Mouse (Mus musculus) ES-Bruce4 (cell line): ENCODE data around the gene Thsd7b.

Experiments used
- CTCF ChIP-seq: IDR thresholded peaks from one replicate; pipeline ENCODE4 v1.8.1; 2011; ENCODE audit warnings: low read depth, low read length
- POLR2A ChIP-seq: IDR thresholded peaks from one replicate; pipeline ENCODE4 v1.8.1; 2011; ENCODE audit warnings: low read length; ENCODE audit not compliant: insufficient read depth

DNA sequence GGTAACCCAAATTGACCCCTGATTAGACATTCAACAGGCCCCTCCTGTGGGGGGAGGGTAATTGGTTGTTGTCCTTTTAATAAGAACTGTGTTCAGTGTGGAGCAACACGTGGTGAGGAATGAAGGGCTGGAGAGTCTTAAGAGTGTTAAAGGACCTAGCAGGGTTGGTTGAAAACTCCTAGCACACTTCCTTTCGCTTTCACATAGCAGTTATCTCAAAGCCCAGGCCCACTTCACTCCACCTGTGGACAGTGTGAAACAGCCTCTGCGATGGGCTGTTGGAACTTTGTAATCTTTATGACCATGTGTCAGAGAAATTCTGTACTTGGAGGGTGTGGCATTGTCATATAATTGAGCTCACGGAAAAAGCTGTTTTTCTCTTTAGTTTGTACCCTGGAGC, 683.5 kb downstream of the Thsd7b start:
- TF ChIP-seq POLR2A (no peak), CTCF (no peak)
